Mouse (Mus musculus) common myeloid progenitor, adult 5-6 weeks (primary cell): ENCODE measurements at regions not wholly inside any gene's neighbourhood (a gene's known extent, or its start where the extent isn't known, plus 50 kb on each side); places are given as distances from the start of the nearest gene placed in this dataset.

Experiments used
- ATAC-seq: replicated peaks from 2 replicates; pipeline ENCODE4 v1.8.0; 2016; ENCODE audit warnings: low read depth, mild to moderate bottlenecking, moderate TSS enrichment, inconsistent platforms; ENCODE audit not compliant: poor library complexity, severe bottlenecking

DNA sequence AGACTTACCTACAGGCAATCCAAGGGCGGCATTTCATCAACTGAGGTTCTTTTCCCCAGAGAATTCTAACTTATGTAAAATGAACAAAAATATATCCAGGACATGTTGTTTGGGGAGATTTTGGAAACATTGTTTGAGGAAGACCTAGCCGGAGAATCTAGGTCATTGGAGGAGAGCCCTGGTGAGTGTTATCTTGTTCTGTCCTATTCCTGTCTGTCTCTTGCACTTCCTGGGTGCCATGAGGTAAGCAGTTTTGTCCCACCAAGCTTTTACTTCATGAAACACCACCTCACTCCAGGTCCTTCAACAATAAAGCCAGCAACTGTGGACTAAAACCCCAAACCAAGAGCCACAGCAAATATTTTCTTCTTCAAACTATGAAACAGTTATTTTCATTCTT, 218.5 kb downstream of the Fam49a start:
- no peak for ATAC-seq

DNA sequence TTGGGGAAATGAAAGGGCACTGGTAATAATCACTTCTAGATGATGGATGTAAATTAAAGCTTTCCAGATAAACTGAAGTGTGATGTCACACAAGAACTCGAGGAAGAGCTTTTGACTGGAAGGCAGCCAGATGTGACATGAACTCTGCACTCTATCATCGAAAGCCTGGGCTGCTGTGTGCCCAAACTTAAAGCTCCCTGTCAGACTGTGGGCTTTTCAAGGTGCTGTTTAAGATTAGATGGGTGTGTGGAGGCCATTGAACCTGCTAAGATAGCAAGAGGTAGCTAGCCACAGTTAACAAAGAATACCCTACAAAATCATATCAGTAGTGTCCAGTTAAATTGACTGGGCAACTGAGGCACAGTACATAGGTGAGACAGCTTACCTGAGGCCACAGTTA, 190.1 kb downstream of the Fam49a start:
- peak; percentile 58; the same call in 1 of the 2 replicates for ATAC-seq

DNA sequence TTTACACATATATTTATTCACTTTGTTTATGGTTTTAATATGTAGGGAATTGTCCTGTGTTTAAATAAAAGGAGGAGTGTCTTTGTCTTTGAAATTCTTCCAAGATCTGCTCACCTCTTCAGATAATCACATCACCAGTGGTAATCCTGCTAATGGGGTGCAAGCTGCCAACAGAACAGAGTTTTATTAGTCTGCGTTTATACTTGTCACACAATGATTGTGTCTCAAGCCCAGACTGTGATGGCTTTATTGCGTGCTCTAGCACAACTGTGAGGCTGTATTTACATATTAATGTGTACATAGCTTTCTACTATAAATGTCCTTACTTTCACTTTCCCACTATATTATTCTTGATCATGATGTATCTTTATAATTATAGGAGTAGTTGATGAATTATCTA, 184.8 kb downstream of the Fam49a start:
- ATAC-seq = no peak

DNA sequence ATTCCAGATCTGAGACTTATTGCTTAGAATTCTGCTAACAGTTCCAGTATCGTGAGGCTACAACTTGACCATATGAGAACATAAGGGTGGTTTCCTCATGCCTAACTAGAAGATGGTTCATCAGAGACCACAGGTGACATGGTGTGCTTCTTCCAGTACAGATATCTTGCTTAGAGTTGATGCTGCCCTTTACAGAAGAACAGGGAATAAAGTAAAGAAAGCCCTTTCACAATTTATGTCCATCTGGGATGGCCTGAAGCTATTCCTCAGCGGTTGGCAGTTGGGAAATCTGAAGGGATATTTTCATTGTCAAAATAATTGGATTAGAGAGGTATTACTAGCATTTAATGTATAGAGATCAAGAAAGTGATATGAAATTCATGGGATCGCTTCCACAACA, 184.3 kb downstream of the Fam49a start:
- ATAC-seq = no peak

DNA sequence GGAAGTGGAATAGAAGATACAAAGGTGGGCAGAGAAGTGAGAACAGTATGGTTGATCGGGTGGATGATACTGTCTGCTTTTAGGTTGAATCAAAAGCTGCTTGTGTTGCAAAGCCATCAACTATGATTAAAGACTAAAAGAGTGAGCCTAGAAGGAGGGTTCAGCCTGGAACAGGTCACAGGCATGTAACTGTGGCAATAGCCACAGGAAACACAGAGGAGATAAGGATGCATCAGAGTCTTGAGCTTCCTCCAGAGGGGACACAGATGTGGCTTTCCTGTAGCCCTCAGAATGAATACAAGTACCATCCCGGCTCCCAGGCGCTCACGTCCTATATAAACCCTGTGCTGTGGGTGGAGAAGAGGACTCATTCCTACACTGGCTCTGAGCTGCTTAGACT, 180.9 kb downstream of the Fam49a start:
- ATAC-seq = peak; percentile 94

DNA sequence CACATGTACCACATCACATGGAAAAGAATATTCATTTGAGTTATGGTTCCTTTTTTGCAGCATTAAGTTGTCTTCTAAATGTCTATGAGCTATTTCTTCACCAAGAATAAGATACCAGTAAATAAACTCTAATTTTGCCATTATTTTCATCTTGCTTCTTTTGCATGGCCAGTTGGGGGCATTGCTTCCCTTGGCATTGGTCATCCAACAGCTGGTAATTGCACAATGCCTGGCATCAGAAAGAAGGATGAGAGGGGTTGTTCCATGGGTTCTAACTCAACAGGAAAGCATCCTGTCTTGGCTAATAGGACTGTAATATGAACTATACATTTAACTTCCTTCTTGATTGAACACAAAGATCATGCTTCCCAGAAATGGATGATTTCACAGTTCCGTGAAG, 174.4 kb downstream of the Fam49a start:
- no peak for ATAC-seq

DNA sequence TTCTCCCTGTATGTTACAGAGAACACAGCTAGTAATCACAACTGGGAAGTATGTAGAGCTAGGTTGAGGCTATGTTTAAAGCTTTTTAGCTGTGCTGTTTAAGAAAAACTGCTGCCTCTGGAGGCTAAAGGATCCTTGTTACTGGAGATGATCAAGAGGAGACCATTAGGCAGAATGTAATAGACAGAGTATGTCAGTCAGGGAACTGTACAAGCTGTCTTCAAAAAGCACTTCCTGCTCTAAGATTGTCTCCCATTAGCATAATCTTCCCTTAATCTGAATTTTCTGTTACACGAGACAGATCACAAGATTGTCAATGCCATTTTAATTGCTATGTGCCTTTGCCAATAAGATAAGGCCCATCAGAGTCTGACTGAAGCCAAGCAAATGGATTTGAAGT, 170.7 kb downstream of the Fam49a start:
- no peak for ATAC-seq
